Mouse (Mus musculus) embryonic facial prominence, embryonic 10.5 days (tissue): ENCODE measurements around the gene Fgr. TPM values are rescaled to one million over a fixed set of nuclear protein-coding genes. Genes with fewer than 3 reads are reported as not detected.

Experiments used
- DNase-seq: peaks from one replicate; pipeline ENCODE4 v3.0.0-alpha.2; 2017; ENCODE audit warnings: low spot score
- H3K27ac ChIP-seq: fragments of 300-500 bp; sonication (generic); replicated peaks from 2 replicates; pipeline ENCODE4 v1.5.1; 2016; ENCODE audit warnings: mild to moderate bottlenecking
- H3K27me3 ChIP-seq: fragments of 300-500 bp; sonication (generic); replicated peaks from 2 replicates; pipeline ENCODE4 v1.6.1; 2016; ENCODE audit warnings: low read depth, mild to moderate bottlenecking; ENCODE audit not compliant: poor library complexity, severe bottlenecking
- H3K36me3 ChIP-seq: fragments of 300-500 bp; sonication (generic); replicated peaks from 2 replicates; pipeline ENCODE4 v1.6.1; 2016; ENCODE audit warnings: mild to moderate bottlenecking, moderate library complexity
- H3K4me1 ChIP-seq: fragments of 300-500 bp; sonication (generic); 2 replicates; pipeline ENCODE4 v1.6.1; 2016
- H3K4me3 ChIP-seq: fragments of 300-500 bp; sonication (generic); 2 replicates; pipeline ENCODE4 v1.5.1; 2016; ENCODE audit warnings: mild to moderate bottlenecking, moderate library complexity
- H3K9me3 ChIP-seq: fragments of 300-500 bp; sonication (generic); 2 replicates; pipeline ENCODE4 v1.6.1; 2016; ENCODE audit warnings: mild to moderate bottlenecking
- WGBS: fragments of 180-500 bp; shearing (Covaris S2); methylation state at CpG from one replicate; pipeline ENCODE4 v1.1.7; 2016; 5-methylcytosine and 5-hydroxymethylcytosine counted together
- polyA plus RNA-seq: library from polyadenylated mRNA; unstranded; fragments of >200 nt; fragmentation: Nextera tagmentation; extraction: Ambion mirVana; gene quantifications from 2 replicates; pipeline ENCODE4 v1.2.1, GENCODE M21; 2016

The Fgr gene
- polyA plus RNA-seq, 1 experiment from 2014 or later, result 0.21 TPM

DNA sequence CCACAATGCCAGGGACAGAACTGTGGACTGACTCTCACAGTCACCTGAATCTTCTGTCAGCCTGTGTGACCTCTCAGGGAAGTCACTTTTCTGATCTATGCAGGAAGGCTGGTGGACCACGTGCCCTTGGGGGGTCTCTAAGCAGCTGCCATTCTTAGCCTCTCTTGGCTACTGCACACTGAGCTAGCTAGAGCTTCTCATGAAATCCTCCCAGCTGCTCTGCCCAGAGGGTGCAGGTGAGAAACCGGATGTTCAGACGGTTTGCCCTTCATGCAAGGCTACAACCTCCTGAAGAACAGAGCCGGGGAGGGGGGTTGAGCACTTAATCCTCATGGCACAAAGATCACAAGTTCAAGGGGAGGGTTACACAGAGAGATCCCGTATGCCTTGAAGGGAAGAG lies 3.7 kb downstream of the Fgr start:
- no peak for DNase-seq
- WGBS, result 49% methylated on average over 5 of the region's 5 CpGs
- Histone ChIP-seq H3K9me3 (no peaks in the 10 kb centered on the region), H3K4me1 (peaks cover 54% of the 10 kb centered on the region), H3K4me3 (0 out of 2 replicates have a peak overlapping the region, but pooled peaks have one; percentile 11), H3K27ac (no peak overlapping the region; the same call in 1 of the 2 replicates), H3K27me3 (peaks cover 58% of the 10 kb centered on the region), H3K36me3 (no peaks in the 10 kb centered on the region)

DNA sequence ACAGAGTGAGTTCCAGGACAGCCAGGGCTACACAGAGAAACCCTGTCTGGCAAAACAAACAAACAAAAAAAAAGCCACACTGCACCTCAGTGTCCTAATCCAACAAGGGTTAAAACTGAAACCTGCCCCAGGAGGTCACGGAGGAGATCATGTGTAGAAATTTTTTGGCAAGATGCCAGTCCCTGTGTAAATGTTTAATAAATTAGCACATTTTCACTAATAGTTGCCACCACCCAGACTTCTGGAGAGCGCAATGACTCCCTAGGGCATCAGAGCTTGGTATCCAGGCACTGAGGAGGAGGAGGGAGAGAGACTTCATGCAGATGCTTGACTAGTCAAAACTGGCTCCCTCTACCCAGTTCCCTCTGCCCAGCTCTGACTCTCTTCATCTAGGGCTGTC lies 5.3 kb downstream of the Fgr start:
- no peak overlapping the region for H3K4me3 ChIP-seq
- no peak overlapping the region; the same call in 1 of the 2 replicates for H3K27ac ChIP-seq
- H3K4me1 ChIP-seq, result peaks cover 59% of the 10 kb centered on the region
- WGBS, result 88% methylated on average over 2 of the region's 2 CpGs
- H3K9me3 ChIP-seq, result no peaks in the 10 kb centered on the region
- DNase-seq, result no peak
- no peaks in the 10 kb centered on the region for H3K36me3 ChIP-seq
- H3K27me3 ChIP-seq, result peaks cover 42% of the 10 kb centered on the region

DNA sequence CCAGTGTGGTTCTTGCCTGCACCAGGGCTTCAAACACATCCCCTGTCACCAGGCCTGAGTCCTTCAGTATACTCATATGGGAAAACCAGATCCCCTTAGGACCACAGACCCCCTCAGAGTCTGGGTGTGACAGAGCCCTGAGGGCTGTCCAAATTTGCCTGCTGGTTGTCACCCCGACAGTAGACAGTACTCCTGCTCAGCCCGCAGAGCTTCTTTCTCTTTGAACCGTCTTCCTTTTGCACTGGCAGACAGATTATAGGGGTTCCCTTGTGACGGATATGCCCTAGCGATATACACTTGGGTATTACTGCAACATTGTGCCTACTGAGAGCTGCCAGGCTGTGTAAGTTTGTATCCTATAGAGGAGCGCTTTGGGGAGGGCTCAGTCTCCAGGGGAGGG lies 7.7 kb downstream of the Fgr start:
- H3K27ac ChIP-seq, result peak overlapping the region; percentile 62; the same call in 1 of the 2 replicates
- no peak overlapping the region for H3K4me3 ChIP-seq
- 75% methylated on average over 6 of the region's 6 CpGs for WGBS
- H3K36me3 ChIP-seq, result no peaks in the 10 kb centered on the region
- peaks cover 58% of the 10 kb centered on the region for H3K4me1 ChIP-seq
- peaks cover 18% of the 10 kb centered on the region for H3K27me3 ChIP-seq
- no peaks in the 10 kb centered on the region for H3K9me3 ChIP-seq
- no peak for DNase-seq

DNA sequence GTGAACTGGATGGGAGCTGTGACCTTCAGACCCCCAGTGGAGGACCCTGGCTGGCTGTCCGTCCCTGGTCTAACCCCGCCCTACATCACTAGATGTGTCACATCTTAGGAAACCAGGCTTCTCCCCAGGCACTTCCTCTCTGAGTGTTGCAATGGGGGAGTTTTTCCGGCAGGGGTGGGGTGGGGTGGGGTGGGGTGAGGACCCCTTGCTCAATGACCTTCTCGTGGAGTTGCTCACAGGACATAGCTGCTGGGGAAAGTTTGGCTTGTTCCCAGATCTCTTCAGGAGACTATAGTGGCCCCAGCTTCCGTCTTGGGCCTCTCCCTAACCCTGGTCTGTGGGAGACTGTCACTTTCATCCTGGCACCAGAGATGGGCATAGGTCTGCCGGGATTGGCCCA lies 9.1 kb downstream of the Fgr start:
- Histone ChIP-seq H3K4me3 (no peak overlapping the region), H3K9me3 (no peaks in the 10 kb centered on the region), H3K27me3 (peaks cover 7% of the 10 kb centered on the region; the same call in 1 of the 2 replicates), H3K27ac (peak overlapping the region; percentile 78), H3K36me3 (no peaks in the 10 kb centered on the region), H3K4me1 (peaks cover 53% of the 10 kb centered on the region)
- 78% methylated on average over 6 of the region's 6 CpGs for WGBS
- no peak for DNase-seq

DNA sequence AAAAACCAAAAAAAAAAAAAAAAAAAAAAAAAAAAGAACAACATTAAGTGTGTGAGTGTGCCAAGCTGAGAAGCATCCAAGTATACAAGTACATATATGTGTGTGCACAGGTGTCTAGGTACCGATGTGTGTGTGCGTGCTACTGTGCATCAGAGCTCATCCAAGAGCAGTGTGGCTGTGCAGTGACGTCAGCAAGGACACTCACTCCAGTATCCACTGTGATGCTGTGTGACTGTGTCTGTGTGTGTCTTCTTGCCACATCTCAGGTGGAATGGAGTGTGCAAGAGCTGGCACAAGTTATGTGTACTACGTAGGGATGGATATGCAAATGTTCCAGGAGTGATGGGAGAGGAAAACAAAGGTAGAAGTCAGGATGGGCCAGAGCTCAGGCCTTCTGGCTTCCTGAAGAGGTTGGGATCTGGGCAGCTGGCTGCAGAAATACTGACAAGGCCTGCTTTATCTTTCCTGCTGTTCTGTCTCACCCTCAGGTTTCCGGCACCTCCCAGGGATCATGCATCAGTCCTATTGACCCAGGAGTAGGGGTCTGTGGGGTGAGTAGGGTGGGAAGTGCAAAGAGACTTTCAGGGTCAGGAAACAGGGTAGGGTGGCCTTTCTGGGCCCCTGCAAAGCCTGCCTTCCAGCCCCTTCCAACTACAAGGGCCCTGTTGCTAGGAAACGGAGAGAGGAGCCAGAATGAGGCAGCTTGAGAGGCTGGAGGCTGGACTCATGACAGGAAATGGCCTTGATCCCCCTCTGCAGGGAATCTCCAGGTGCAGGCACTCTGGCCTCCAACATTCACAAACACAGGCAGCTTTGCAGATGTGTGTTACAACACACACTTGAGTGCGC lies 10.0 kb downstream of the Fgr start:
- H3K9me3 ChIP-seq, result no peaks in the 10 kb centered on the region
- no peaks in the 10 kb centered on the region for H3K36me3 ChIP-seq
- peaks cover 53% of the 10 kb centered on the region for H3K4me1 ChIP-seq
- 49% methylated on average over 7 of the region's 7 CpGs for WGBS
- peaks cover 4% of the 10 kb centered on the region; the same call in 1 of the 2 replicates for H3K27me3 ChIP-seq
- H3K4me3 ChIP-seq, result no peak overlapping the region
- peak overlapping the region; percentile 87 for H3K27ac ChIP-seq
- peak; percentile 80 for DNase-seq

DNA sequence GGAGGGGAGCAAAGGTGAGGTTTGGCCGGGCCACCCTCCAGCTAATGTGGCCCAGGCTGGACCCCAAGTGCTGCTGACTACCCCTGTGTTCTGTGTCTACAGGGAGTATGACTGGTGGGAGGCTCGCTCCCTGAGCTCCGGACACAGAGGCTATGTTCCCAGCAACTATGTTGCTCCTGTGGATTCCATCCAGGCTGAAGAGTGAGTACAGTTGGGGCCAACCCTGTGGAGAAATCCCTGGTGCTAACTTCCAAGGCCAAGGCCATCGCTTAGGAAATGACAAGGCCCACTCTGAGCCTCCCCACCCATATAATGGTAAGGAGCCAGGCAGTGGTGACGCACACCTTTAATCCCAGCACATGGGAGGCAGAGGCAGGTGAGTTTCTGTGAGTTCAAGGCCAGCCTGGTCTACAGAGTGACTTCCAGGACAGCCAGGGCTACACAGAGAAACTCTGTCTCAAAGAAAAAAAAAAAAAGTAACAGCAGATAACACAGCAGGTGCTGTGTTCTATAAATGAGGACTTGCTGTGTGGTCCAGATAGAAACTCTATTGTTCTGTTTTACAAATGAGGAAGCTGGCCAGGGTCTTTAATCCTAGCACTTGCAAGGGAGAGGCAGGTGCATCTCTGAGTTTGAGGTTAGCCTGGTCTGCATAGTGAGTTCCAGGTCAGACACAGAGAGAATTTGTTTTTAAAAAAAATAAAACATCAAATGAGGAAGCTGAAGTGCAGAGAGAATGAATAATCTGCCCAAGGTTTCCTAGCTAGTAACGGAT lies 14.9 kb downstream of the Fgr start:
- Histone ChIP-seq H3K4me1 (peaks cover 44% of the 10 kb centered on the region), H3K4me3 (no peak overlapping the region), H3K27ac (no peak overlapping the region), H3K27me3 (no peaks in the 10 kb centered on the region; the same call in 1 of the 2 replicates), H3K9me3 (no peaks in the 10 kb centered on the region), H3K36me3 (no peaks in the 10 kb centered on the region)
- no peak for DNase-seq
- 86% methylated on average over 6 of the region's 6 CpGs for WGBS

DNA sequence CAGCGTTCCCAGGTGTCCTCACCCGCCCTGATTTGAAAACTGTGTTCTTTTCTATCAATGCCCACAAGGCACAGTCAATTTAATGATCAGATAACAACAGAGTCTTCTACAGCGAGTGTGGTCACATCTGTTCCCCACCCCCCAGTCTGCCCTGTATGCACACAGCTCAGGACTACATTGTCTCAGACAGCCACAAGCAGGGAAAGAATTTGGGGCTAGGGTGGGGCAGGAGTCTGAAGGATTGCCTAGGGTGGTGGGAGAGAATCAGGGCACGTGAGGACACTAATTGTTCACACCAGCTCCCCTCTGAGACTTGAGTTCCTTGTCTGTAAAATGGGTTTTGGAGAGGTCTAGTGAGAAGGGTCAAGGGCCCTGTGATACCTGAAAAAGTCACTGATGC lies 19.7 kb downstream of the Fgr start:
- H3K4me1 ChIP-seq, result peaks cover 23% of the 10 kb centered on the region
- no peaks in the 10 kb centered on the region for H3K36me3 ChIP-seq
- H3K27ac ChIP-seq, result peak overlapping the region; percentile 25; the same call in 1 of the 2 replicates
- 53% methylated on average over 4 of the region's 4 CpGs for WGBS
- H3K9me3 ChIP-seq, result no peaks in the 10 kb centered on the region
- H3K4me3 ChIP-seq, result no peak overlapping the region
- no peak for DNase-seq
- H3K27me3 ChIP-seq, result no peaks in the 10 kb centered on the region

DNA sequence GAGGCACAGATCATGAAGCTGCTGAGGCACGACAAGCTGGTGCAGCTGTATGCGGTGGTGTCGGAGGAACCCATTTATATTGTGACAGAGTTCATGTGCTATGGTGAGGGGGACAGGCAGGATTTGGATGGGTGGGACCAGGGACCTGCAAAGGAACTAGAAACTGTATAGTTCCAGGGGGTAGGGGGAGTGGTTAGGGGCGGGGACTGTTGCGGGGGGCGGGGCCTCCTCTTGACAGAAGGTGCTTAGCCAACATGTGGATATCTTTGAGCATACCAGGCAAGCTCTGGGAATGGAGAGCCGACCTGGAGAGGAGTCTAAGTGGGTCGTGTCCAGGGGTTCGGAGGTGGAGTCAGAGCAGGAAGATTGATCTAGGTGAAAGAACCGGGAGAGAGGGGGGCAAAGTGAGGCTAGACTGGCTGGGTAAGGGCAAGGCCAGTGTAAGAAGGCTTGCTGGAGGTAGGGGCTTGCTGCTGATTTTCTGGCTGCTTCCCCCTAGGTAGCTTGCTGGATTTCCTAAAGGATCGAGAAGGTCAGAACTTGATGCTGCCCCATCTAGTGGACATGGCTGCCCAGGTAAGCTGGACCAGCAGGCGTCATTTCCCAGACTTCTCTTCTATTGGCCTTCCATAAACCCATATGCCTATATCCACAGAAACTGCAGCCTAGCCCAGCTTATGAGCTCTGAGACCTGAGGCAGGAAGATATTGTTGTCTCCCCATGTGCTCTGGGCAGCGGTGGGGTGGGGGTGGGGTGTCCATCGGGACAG lies 23.8 kb downstream of the Fgr start:
- H3K4me1 ChIP-seq, result peaks cover 35% of the 10 kb centered on the region
- no peak overlapping the region for H3K4me3 ChIP-seq
- no peaks in the 10 kb centered on the region for H3K27me3 ChIP-seq
- 47% methylated on average over 14 of the region's 14 CpGs for WGBS
- H3K9me3 ChIP-seq, result no peaks in the 10 kb centered on the region
- H3K36me3 ChIP-seq, result no peaks in the 10 kb centered on the region
- no peak overlapping the region for H3K27ac ChIP-seq
- DNase-seq, result peak; percentile 22

DNA sequence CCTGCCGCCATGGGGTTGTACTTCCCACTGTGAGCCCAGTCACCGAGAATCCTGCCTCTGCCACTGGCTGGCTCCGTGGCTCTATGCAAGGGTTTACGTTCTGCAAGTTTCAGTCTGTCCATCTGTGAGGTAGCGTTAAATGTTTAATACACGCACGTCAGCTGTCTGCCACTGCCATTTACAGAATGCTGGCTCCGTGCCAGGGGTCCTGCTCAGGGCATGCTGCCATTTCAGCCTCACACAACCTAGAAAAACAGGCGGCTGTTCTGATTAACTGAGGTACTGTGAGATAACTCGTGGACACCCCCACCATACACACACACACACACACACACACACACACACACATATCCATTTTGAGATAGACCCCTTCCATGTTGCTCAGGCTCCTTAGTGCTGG lies 29.0 kb downstream of the Fgr start:
- peaks cover 40% of the 10 kb centered on the region for H3K4me1 ChIP-seq
- WGBS, result 55% methylated on average over 10 of the region's 10 CpGs
- no peak overlapping the region for H3K4me3 ChIP-seq
- no peak for DNase-seq
- no peaks in the 10 kb centered on the region for H3K9me3 ChIP-seq
- H3K36me3 ChIP-seq, result no peaks in the 10 kb centered on the region
- peaks cover 5% of the 10 kb centered on the region; the same call in 1 of the 2 replicates for H3K27me3 ChIP-seq
- peak overlapping the region; percentile 79 for H3K27ac ChIP-seq

DNA sequence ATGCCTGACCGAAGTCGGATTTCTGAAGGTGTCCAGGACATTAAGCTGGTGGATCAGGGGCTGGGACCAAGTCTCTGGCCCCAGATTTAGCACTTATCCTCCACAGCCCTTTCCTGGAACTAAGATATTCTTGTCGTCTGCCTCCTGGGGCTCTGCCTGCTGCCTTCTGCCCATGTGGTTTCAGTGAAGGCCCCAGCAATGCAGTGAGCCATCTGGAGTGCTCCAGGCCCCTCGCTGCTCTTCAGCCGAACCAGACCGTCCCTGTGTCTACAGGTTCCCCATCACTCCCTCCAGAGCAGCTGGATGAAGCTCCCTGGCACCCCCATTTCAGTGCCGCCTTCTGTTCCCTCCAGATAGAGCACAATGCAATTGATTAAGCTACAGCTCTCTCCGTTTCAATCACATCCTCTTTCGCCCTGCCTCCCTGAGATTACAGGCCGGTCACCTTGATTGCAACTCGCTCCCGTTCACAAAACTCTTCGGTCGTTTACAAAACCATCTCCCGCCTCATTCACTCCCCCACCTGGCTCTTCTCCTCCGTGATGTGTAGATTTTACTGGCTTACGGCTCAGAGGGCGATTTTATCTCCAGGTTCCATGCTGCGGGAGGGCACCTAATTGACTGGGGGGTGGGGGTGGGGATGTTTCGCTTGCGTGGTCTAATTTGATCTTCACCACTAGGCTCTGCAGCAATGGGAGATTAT lies 29.6 kb downstream of the Fgr start:
- Histone ChIP-seq H3K9me3 (no peaks in the 10 kb centered on the region), H3K36me3 (no peaks in the 10 kb centered on the region), H3K27me3 (peaks cover 5% of the 10 kb centered on the region; the same call in 1 of the 2 replicates), H3K4me3 (no peak overlapping the region), H3K27ac (peak overlapping the region; percentile 79), H3K4me1 (peaks cover 45% of the 10 kb centered on the region)
- WGBS, result 36% methylated on average over 21 of the region's 21 CpGs
- DNase-seq, result no peak

DNA sequence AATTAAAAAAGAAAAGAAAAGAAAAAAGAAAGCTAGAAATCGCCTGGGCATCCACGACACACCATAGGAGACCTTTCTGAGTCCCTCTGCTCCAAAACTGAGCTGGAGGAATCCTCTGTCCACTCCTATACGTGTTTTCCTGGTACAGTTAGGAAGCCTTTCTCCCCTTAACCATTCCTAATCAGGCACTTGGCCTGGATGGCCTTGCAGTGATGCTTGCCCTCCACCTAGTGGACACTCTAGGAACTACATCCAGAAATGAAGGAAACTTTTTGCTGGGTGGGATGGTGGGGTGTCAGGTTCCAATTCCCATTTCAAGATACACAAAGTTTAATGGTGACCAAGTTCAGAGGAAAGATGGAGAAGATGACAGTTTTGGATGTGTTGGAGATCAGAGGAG lies 31.3 kb downstream of the Fgr start:
- H3K36me3 ChIP-seq, result no peaks in the 10 kb centered on the region
- H3K4me3 ChIP-seq, result no peak overlapping the region
- peaks cover 14% of the 10 kb centered on the region for H3K27me3 ChIP-seq
- WGBS, result 4% methylated on average over 3 of the region's 3 CpGs
- H3K27ac ChIP-seq, result 0 out of 2 replicates have a peak overlapping the region, but pooled peaks have one; percentile 44
- peak; percentile 77 for DNase-seq
- H3K4me1 ChIP-seq, result peaks cover 63% of the 10 kb centered on the region
- H3K9me3 ChIP-seq, result no peaks in the 10 kb centered on the region
